Mouse (Mus musculus) neutrophil, adult 65 days (primary cell): ENCODE results near the gene Hspa1a. TPM values are rescaled to one million over a fixed set of nuclear protein-coding genes. Genes with fewer than 3 reads are reported as not detected.

ENCODE experiments used
- total RNA-seq: library from RNA; stranded (reverse); gene quantifications from 2 replicates; pipeline ENCODE4 v1.2.4, GENCODE M21; 2023

The Hspa1a gene
- 36.0 and 76.5 TPM in 2 replicates for total RNA-seq

DNA sequence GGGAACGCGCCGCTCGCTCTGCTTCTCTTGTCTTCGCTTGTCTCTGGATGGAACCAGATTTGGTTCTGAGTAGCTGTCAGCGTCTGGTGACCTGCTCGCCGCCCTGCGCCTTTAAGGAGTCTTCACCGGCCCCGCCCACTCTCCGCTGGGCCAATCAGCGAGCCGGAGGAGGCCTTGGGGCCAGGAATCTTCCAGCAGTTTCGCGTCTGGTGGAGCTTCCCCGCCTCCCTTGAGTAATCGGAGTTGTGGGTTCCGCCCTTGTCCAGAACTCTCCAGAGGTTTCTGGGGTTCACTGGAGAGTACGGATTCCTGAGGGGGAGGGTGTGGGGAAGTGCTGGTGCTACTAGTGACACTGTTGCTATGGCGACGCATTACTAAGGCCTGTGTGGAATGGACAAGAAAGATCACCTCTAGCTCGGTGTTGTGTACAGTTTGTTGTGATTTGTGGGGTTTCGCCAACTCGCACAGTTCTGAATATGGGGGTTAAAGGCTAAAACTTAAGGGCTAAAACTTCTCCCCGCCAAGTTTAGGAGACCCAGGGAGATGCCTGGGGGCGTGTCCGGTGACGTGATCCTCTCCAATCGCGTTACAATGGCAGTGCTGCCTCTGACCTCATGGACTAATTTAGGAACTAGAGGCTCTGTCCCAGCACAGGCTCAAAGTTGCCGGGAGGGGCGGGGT is at the start of gene Hspa1a, which contains the start of gene Hspa1l:
Gene Hspa1a (minus strand): TSS at position 88 of the 681 bp plus-strand sequence.
Gene Hspa1l (plus strand): TSS at position 635 of the 681 bp plus-strand sequence.

DNA sequence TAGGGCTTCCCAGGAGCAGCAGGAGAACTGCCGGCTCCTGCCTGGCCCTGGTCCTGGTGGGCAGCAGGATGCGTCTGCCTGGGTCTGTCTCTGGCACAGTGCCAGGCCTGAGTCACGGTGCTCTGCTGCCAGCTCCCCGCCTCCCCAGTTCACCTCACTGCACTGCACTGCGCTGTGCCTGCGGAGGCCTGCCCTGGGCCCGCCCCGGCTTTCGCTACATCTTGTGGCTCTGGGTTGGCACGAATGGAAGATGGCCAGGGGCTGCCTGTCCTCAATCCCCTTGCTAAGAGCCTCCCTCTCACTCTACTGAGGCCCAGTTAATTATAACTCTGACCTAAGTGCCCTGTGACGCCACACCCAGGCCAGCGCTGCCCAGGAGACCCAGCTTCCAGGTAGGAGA is 44.4 kb upstream of the Hspa1a start, which contains the start of gene Vwa7:
Gene Vwa7 (plus strand): TSS at position 204 of the 400 bp plus-strand sequence.

DNA sequence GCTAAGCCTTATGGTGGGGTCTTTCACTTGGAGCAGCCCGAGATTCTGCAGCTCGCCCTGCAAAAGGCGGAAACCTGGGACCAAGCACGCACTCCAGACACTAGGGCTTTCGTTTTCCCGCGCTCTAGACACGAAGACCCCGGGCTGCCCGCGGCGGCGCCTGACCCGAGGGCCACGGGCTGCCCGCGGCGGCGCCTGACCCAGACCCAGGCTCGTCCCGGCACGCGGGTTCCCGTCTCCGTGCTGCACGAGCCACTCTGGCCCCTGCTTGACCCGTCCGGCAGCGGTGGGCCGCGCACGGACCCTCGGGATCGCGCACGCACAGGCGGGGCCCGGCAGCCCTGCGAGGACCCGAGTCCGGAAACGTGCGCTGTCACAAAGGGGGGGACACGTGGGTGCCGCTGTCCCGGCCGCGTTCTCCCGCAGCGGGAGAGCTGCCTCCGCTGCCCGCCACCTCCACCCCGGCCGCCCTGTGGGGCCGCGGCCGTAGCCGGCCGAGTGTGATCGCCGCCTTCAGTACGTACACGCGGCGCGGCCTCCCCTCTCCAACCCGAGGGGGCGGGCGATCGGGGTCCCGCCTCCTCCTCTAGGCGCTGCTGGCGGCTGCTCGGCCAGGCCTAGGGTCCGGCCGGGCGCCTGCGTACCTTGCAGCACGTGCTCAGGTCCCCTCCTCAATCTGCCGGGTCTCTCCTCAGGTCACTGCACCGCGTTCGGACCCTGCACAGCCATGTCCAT is 28.9 kb upstream of the Hspa1a start, which contains the start of gene Vars:
Gene Vars (plus strand): TSS at position 271 of the 735 bp plus-strand sequence.

GRCm38 (mm10) chr17:34981690-34982180 is 9.8 kb upstream of the Hspa1a start, which contains the start of gene Lsm2:
Lsm2 (plus strand) TSS chr17:34981862.

GRCm38 (mm10) chr17:34969822-34970221 is 2.1 kb downstream of the Hspa1a start, which contains the start of gene Gm20481:
Gm20481 (plus strand) TSS chr17:34969912.

DNA sequence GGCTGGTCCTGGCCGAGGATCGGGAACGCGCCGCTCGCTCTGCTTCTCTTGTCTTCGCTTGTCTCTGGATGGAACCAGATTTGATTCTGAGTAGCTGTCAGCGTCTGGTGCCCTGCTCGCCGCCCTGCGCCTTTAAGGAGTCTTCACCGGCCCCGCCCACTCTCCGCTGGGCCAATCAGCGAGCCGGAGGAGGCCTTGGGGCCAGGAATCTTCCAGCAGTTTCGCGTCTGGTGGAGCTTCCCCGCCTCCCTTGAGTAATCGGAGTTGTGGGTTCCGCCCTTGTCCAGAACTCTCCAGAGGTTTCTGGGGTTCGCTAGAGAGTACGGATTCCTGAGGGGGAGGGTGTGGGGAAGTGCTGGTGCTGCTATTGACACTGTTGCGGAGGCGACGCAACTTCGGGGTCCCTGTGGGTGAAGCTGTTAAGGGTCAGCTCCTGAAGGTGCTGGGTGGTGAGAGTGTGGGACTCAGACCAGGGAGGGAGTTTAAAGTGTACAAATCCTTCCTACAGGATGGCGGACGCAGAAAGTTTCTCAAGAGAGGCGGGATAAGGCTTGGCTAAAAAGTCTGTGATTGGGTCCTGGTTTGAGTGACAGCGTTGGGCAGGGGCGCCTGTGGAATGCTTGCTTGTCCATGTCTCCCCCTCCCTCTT is 12.7 kb downstream of the Hspa1a start, which contains the start of gene Hspa1b:
Gene Hspa1b (minus strand): TSS at position 109 of the 649 bp plus-strand sequence.

DNA sequence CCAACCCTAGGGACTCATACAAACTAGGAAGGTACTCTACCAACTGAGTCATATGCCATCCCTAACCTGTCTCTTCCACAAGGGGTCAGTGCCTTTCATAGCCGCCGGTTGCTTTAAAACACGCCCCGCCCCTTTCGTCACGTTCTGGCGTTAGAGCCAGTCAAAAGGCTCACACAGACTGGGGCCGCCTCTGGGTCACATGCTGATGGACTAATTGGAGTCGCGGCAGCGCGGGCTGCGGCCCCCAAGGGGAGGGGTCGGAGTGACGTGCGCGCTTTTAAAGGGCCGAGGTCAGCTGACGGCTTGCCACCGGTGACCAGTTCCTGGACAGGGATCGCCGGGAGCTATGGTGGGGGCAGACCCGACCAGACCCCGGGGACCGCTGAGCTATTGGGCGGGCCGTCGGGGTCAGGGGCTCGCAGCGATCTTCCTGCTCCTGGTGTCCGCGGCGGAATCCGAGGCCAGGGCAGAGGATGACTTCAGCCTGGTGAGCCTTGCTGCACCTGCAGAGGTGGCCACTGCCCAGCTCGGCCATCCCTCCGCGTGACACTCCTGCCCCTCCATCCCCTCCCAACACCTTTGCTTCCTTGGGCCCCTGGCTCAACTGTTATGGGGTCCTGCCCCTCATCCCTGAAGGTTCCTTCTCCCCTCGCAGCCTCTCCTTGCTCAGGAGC is 40.8 kb downstream of the Hspa1a start, which contains the start of gene Neu1:
Gene Neu1 (plus strand): TSS at position 193 of the 674 bp plus-strand sequence.

Other genes starting within 250 kb of the Hspa1a start
- 0.11 and 0.13 TPM in 2 replicates for gene C4b, start 228.3 kb downstream of the Hspa1a start, total RNA-seq
- gene Cyp21a1, start 167.6 kb downstream of the Hspa1a start, total RNA-seq, result not detected in 2 replicates
- gene Stk19, start 135.2 kb downstream of the Hspa1a start, total RNA-seq, result 42.3 and 63.0 TPM in 2 replicates
- gene Dxo, start 135.1 kb downstream of the Hspa1a start, total RNA-seq, result 34.5 and 46.7 TPM in 2 replicates
- 95.9 and 147 TPM in 2 replicates for gene Skiv2l, start 121.9 kb downstream of the Hspa1a start, total RNA-seq
- 24.5 and 28.2 TPM in 2 replicates for gene Nelfe, start 121.8 kb downstream of the Hspa1a start, total RNA-seq
- gene Cfb, start 109.6 kb downstream of the Hspa1a start, total RNA-seq, result 1.3 TPM in 1 of 2 replicates, not detected in the other
- gene Zbtb12, start 92.7 kb downstream of the Hspa1a start, total RNA-seq, result 0.70 and 1.4 TPM in 2 replicates
- gene Gm20547, start 90.1 kb downstream of the Hspa1a start, total RNA-seq, result not detected in 2 replicates
- gene C2, start 73.9 kb downstream of the Hspa1a start, total RNA-seq, result not detected in 2 replicates
- 49.5 and 66.6 TPM in 2 replicates for gene Ehmt2, start 73.7 kb downstream of the Hspa1a start, total RNA-seq
- 0.25 TPM in 1 of 2 replicates, not detected in the other for gene Slc44a4, start 57.7 kb downstream of the Hspa1a start, total RNA-seq
- gene Neu1, start 40.9 kb downstream of the Hspa1a start, total RNA-seq, result 87.8 and 101 TPM in 2 replicates
- 25.6 and 50.7 TPM in 2 replicates for gene Hspa1b, start 12.9 kb downstream of the Hspa1a start, total RNA-seq
- not detected in 2 replicates for gene Gm20481, start 2.2 kb downstream of the Hspa1a start, total RNA-seq
- 0.16 TPM in 1 of 2 replicates, not detected in the other for gene Hspa1l, start 547 bp upstream of the Hspa1a start, total RNA-seq
- gene Lsm2, start 9.7 kb upstream of the Hspa1a start, total RNA-seq, result 15.3 and 22.7 TPM in 2 replicates
- gene Vars, start 28.8 kb upstream of the Hspa1a start, total RNA-seq, result 51.6 and 57.8 TPM in 2 replicates
- 0.09 TPM in 1 of 2 replicates, not detected in the other for gene Vwa7, start 44.4 kb upstream of the Hspa1a start, total RNA-seq
- 0.86 and 1.9 TPM in 2 replicates for gene Sapcd1, start 55.9 kb upstream of the Hspa1a start, total RNA-seq
- gene Msh5, start 74.6 kb upstream of the Hspa1a start, total RNA-seq, result 3.5 and 11.1 TPM in 2 replicates
- 248 and 288 TPM in 2 replicates for gene Clic1, start 77.8 kb upstream of the Hspa1a start, total RNA-seq
- gene Ddah2, start 86.9 kb upstream of the Hspa1a start, total RNA-seq, result 1.4 and 2.6 TPM in 2 replicates
- gene Ly6g6c, start 93.2 kb upstream of the Hspa1a start, total RNA-seq, result not detected in 2 replicates
- 0.47 TPM in 1 of 2 replicates, not detected in the other for gene Mpig6b, start 94.0 kb upstream of the Hspa1a start, total RNA-seq
- gene Ly6g6e, start 104.7 kb upstream of the Hspa1a start, total RNA-seq, result not detected in 2 replicates
- gene Ly6g6d, start 105.9 kb upstream of the Hspa1a start, total RNA-seq, result not detected in 2 replicates
- gene Ly6g6f, start 113.5 kb upstream of the Hspa1a start, total RNA-seq, result 1.1 TPM in 1 of 2 replicates, not detected in the other
- gene Abhd16a, start 117.1 kb upstream of the Hspa1a start, total RNA-seq, result 44.4 and 57.6 TPM in 2 replicates
- not detected in 2 replicates for gene Ly6g5c, start 136.1 kb upstream of the Hspa1a start, total RNA-seq
- 13.3 and 14.5 TPM in 2 replicates for gene Ly6g5b, start 143.3 kb upstream of the Hspa1a start, total RNA-seq
- gene Gpank1, start 149.3 kb upstream of the Hspa1a start, total RNA-seq, result 36.0 and 50.1 TPM in 2 replicates
- 135 and 169 TPM in 2 replicates for gene Csnk2b, start 149.9 kb upstream of the Hspa1a start, total RNA-seq
- 21.0 and 24.5 TPM in 2 replicates for gene D17H6S53E, start 154.2 kb upstream of the Hspa1a start, total RNA-seq
- gene Apom, start 159.9 kb upstream of the Hspa1a start, total RNA-seq, result not detected in 2 replicates
- 295 and 362 TPM in 2 replicates for gene Bag6, start 163.0 kb upstream of the Hspa1a start, total RNA-seq
- 170 and 191 TPM in 2 replicates for gene Prrc2a, start 192.7 kb upstream of the Hspa1a start, total RNA-seq
- 10.8 and 14.1 TPM in 2 replicates for gene Aif1, start 203.9 kb upstream of the Hspa1a start, total RNA-seq
- gene Lst1, start 216.3 kb upstream of the Hspa1a start, total RNA-seq, result 410 and 626 TPM in 2 replicates
- gene Ltb, start 222.3 kb upstream of the Hspa1a start, total RNA-seq, result 118 TPM in 2 replicates
- 115 TPM in 2 replicates for gene Tnf, start 229.9 kb upstream of the Hspa1a start, total RNA-seq
- gene Lta, start 233.2 kb upstream of the Hspa1a start, total RNA-seq, result not detected in 2 replicates
- gene Gm16181, start 248.7 kb upstream of the Hspa1a start, total RNA-seq, result 0.79 TPM in 1 of 2 replicates, not detected in the other